Mouse (Mus musculus): ENCODE measurements around the gene Sft2d2. TPM values are rescaled to one million over a fixed set of nuclear protein-coding genes. Genes with fewer than 3 reads are reported as not detected.

Sft2d2 gene
- total RNA-seq (2023): 38.8 TPM

DNA sequence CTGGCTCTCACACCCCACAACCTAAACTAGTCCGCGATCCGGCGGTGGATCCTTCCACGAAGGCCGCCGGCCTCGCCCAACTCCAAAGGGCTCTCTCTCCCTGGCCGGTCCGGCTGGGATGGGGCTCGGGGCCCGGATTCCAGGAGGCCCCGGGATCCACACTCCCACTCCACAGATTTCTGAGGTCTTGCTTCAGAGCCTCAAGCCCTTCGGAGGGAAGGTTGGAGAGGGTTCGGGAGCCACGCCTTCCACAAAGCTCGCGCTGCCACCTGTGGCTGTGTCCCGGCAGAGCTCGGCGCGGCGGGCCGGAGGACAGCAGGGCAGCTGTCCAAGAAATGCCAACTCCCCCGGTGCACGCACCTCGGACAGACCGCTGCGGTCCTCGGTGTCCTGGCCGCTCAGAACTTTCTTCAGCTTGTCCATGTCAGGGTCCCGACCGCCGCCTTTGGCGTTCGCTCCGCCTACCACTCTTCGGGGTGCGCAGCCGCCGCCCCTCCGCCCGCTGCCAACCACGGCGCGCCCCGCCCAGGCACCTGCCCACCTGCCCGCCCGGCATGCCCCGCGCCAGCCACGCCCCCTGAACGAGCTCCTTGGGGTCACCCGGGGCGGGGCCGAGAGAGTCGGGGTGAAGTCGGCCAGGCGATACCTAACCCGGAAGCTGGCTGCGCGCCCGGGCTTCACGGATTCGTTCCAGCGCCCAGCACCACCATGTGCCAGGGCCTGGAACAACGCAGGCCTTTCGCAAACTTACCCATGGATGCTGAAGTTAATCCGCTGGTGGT, at the start of gene Sft2d2:
Sft2d2 (minus strand) TSS at position 559 of the 782 bp plus-strand sequence.

DNA sequence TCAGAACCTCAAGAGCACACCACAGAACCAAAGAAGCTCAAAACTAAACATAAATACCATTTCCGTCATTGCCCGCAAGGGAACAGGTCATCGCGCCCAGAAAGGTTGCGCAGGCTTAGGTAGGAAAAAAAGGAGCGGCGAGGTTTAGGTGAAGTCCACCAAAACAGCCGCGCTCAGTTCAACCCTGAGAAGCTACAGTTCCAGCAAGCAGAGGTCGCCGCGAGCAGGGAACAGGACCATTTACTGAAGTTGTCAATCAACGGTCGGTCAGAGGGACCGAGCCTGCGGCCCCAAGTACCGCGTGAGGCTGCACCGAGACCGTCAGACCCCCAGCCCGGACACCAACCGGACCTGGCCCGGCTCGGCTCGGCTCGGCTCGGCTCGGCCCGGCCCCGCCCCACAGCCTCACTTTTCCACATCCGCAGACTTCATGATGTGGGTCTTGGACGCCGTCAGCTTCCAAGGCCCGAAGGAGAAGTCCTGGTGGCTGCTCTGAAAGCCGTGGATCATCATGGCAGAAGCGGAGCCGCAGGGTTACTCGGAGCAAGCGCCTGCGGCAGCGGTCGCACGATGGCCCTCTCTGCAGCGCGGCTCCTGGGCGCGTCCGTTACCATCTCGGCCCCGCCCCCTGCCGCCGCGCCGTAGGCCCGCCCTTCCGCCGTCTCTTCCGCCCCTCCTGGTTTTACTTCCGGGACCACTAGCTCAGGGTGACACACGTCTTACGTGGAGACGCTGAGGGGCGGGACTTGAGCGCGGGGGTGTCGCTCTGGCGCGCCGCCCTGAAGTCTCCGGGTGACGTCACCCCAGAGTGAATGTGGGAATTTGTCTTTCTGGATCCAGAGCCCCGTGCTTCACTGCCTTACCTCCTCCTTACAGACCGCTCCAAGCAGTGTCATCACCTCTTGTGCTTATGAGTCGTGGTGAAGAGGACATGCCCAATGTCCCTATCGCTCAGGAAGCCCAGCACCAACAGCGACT, 42.4 kb upstream of the Sft2d2 start, which contains the start of gene Tiprl:
Tiprl (minus strand) TSS at position 676 of the 978 bp plus-strand sequence.

DNA sequence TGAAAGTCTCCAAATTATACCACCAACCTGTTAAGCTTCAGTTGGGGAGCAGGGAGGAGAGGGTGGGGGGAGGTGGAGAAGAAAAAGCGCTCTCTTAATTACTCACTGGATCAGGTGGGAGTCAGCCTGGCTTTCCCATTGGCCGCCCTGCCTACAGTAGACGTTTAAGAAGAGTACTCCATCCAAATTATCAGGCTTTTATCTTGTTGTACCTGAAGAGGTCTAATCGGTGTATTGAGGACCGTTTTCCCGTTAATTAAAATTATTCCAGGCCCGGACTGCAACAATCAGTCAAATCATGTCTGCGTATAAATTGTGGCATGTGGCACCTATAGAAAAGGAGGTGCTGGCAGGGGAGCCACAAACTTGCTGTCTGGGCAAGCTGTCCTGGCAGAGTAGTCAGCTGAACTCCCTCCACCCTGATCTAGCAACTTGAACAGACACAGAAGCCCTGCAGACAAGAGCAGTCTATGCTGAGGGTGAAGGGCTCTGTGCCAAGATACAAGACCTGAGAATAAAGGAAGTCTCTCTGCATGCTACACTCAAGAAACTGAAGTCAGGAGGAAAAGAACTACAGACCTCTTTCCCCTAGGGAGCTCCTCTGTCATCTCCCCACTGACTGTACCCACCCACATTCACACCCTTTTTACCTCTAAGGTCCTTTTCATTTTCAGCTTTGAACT, 33.4 kb downstream of the Sft2d2 start, which contains the start of gene Tbx19:
Tbx19 (minus strand) TSS at position 51 of the 683 bp plus-strand sequence.

Other genes with a start within 250 kb of the Sft2d2 start
- 0.89 TPM for gene Tbx19, start 33.7 kb downstream of the Sft2d2 start, total RNA-seq (2023)
- 154 TPM for gene Tiprl, start 42.6 kb upstream of the Sft2d2 start, total RNA-seq (2023)
- gene Gpr161, start 101.4 kb upstream of the Sft2d2 start, total RNA-seq (2023): 0.33 TPM